Mouse (Mus musculus): Measurements from ENCODE around the gene Adamts20. TPM values are rescaled to one million over a fixed set of nuclear protein-coding genes. Genes with fewer than 3 reads are reported as not detected.

Adamts20 gene
- polyA plus RNA-seq, 1 experiment from 2014 or later = 3.9 TPM

- H3K36me3 ChIP-seq (ENCODE audit: control insufficient read depth, insufficient read depth, low read length) = no peaks in the 10 kb centered on the region
- DNase-seq (ENCODE audit: low spot score) (no peak), ATAC-seq (replicated peaks; ENCODE audit: low FRiP score, low TSS enrichment, low read depth) (no peak)
- no peaks in the 10 kb centered on the region for H3K9me3 ChIP-seq (ENCODE audit: control insufficient read depth, low read length)
- H3K27ac ChIP-seq (ENCODE audit: low read depth) = no peak overlapping the region
- H3K4me2 ChIP-seq (ENCODE audit: low read length) = no peak overlapping the region
- H3K27me3 ChIP-seq (replicated peaks; ENCODE audit: control insufficient read depth, insufficient read depth, low read length) = no peaks in the 10 kb centered on the region
- no peak overlapping the region for H3K4me3 ChIP-seq (ENCODE audit: low read depth, low read length)
- H3K9ac ChIP-seq (ENCODE audit: low read length) = no peak overlapping the region
- H3K4me1 ChIP-seq (replicated peaks; ENCODE audit: control insufficient read depth, insufficient read depth, low read length) = no peaks in the 10 kb centered on the region
- 92% methylated on average over 4 of the region's 4 CpGs for WGBS
Observed at GRCm38 (mm10) chr15:94259497-94259896, 205.7 kb downstream of the Adamts20 start.

GRCm38 (mm10) chr15:94255538-94255937 is 209.7 kb downstream of the Adamts20 start:
- Histone ChIP-seq H3K27me3 (replicated peaks; ENCODE audit: control insufficient read depth, insufficient read depth, low read length) (no peaks in the 10 kb centered on the region), H3K4me2 (ENCODE audit: low read length) (no peak overlapping the region), H3K36me3 (ENCODE audit: control insufficient read depth, insufficient read depth, low read length) (no peaks in the 10 kb centered on the region), H3K9ac (ENCODE audit: low read length) (no peak overlapping the region), H3K4me1 (replicated peaks; ENCODE audit: control insufficient read depth, insufficient read depth, low read length) (no peaks in the 10 kb centered on the region; the same call in 1 of the 2 replicates), H3K9me3 (ENCODE audit: control insufficient read depth, low read length) (no peaks in the 10 kb centered on the region), H3K4me3 (ENCODE audit: low read depth, low read length) (no peak overlapping the region), H3K27ac (ENCODE audit: low read depth) (no peak overlapping the region)
- ATAC-seq (replicated peaks; ENCODE audit: low FRiP score, low TSS enrichment, low read depth) (no peak), DNase-seq (ENCODE audit: low spot score) (no peak)
- 92% methylated on average over 5 of the region's 5 CpGs for WGBS

DNA sequence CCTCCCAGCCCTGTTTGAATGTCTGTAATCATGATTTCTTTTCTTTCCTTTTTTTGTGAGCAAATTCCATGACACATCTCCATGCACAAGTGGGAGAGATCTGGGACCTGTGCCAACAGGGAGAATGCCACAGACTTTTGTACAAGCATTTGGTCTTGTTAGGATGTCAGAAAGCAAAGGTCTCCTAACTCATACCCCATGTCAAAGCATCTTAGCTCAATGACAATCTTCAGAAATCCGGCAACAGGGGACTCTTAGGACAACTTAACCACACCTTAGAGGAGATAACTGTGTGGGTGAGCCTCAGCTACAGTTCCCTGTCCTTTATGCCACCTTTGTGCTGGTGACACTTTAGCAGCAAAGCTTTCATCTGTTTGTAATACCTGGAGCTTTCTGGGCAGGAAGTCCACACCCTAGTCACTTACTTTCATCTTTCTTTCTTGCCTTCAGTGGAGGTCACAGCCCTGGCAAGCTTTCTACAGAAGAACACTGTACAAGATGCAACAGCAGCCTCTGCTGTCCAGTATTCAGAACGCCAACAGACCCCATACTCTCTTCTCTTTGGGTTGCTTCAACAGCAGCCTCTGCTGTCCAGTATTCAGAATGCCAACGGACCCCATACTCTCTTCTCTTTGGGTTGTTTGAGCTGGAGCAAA is 210.2 kb downstream of the Adamts20 start:
- Histone ChIP-seq H3K4me3 (ENCODE audit: low read depth, low read length) (no peak overlapping the region), H3K27ac (ENCODE audit: low read depth) (no peak overlapping the region), H3K9me3 (ENCODE audit: control insufficient read depth, low read length) (no peaks in the 10 kb centered on the region), H3K36me3 (ENCODE audit: control insufficient read depth, insufficient read depth, low read length) (no peaks in the 10 kb centered on the region), H3K9ac (ENCODE audit: low read length) (no peak overlapping the region), H3K4me1 (replicated peaks; ENCODE audit: control insufficient read depth, insufficient read depth, low read length) (peaks cover under 1% of the 10 kb centered on the region; the same call in 1 of the 2 replicates), H3K27me3 (replicated peaks; ENCODE audit: control insufficient read depth, insufficient read depth, low read length) (no peaks in the 10 kb centered on the region), H3K4me2 (ENCODE audit: low read length) (no peak overlapping the region)
- ATAC-seq (replicated peaks; ENCODE audit: low FRiP score, low TSS enrichment, low read depth) (no peak), DNase-seq (ENCODE audit: low spot score) (no peak)
- 71% methylated on average over 3 of the region's 3 CpGs for WGBS

DNA sequence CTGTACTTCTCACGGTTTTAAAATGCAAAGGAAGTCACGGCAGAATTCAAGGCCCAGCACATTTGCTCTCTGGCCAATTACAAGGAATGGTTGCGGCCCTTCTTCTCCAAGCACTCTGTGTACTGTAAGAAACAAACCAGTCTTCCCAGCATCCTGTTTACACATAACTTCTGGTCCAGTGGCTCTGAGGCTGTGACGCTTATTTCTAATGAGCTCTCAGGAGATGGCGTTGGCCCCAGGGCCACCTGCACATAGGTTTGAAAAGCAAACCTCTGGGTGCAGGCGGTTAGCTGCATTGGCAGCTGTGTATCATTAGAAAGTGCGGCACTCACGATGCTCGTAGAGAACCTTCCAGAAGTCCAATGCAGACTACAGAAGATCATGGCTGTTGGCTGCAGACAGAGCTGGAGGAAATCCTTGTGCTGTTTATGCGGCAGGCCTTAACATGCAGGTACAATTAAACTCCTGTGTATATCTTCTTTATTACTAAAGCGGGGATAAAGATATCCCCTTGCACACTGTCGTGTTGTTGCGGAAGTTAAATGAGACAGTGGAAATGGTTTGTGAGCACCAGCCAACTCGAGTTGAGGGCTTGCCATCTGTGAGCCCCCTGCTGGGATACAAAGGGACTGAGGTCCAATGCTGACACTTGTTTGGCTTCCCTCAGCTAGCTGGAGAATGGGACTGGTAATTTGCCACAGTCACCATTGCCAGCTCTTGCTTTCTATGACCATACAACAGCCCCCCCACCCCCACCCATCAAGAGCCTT is 210.9 kb downstream of the Adamts20 start:
- ATAC-seq (replicated peaks; ENCODE audit: low FRiP score, low TSS enrichment, low read depth) (no peak), DNase-seq (ENCODE audit: low spot score) (no peak)
- 75% methylated on average over 14 of the region's 14 CpGs for WGBS
- Histone ChIP-seq H3K9ac (ENCODE audit: low read length) (no peak overlapping the region), H3K4me2 (ENCODE audit: low read length) (no peak overlapping the region), H3K27ac (ENCODE audit: low read depth) (no peak overlapping the region), H3K27me3 (replicated peaks; ENCODE audit: control insufficient read depth, insufficient read depth, low read length) (no peaks in the 10 kb centered on the region), H3K9me3 (ENCODE audit: control insufficient read depth, low read length) (no peaks in the 10 kb centered on the region), H3K4me3 (ENCODE audit: low read depth, low read length) (no peak overlapping the region), H3K4me1 (replicated peaks; ENCODE audit: control insufficient read depth, insufficient read depth, low read length) (peaks cover 7% of the 10 kb centered on the region), H3K36me3 (ENCODE audit: control insufficient read depth, insufficient read depth, low read length) (no peaks in the 10 kb centered on the region)

DNA sequence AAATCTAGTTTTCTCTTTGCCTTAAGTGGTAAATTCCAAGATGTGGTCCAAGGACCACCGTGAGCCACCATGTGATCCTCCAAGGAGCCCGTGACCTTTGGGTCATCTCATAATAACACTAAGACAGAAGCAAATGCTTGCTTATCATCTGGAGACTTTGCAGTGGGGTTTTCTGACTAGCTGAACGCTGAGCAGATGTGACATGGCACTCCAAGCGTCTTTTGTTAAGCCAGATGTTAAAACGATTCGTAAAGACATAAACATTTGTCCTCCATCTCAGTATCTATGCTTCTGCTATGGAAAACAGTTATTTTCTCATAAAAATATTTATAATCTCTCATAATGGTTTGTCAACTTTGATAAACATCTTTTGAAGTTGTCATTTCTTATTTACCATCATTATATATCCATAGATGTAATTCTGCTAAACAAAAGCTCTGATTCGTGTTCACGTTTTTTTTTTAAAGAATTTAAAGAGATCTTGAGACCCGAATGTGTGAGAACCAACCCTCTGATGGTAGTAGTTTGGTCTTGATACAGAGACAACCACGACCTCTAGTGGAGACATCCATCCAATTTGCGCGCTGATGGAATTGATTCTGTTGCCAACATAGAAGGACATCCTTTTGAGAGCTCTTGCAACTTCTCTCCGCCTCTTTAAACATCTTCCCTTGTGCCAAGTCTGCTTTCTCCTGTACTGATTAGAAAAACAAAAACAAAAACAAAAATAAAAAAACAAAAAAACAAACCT is 212.1 kb downstream of the Adamts20 start:
- H3K9ac ChIP-seq (ENCODE audit: low read length) = no peak overlapping the region
- no peak for DNase-seq (ENCODE audit: low spot score)
- no peaks in the 10 kb centered on the region for H3K9me3 ChIP-seq (ENCODE audit: control insufficient read depth, low read length)
- WGBS = 37% methylated on average over 13 of the region's 13 CpGs
- H3K4me1 ChIP-seq (replicated peaks; ENCODE audit: control insufficient read depth, insufficient read depth, low read length) = peaks cover 13% of the 10 kb centered on the region
- H3K4me3 ChIP-seq (ENCODE audit: low read depth, low read length) = no peak overlapping the region
- H3K36me3 ChIP-seq (ENCODE audit: control insufficient read depth, insufficient read depth, low read length) = no peaks in the 10 kb centered on the region
- no peak for ATAC-seq (replicated peaks; ENCODE audit: low FRiP score, low TSS enrichment, low read depth)
- peak overlapping the region; percentile 35 for H3K27ac ChIP-seq (ENCODE audit: low read depth)
- no peaks in the 10 kb centered on the region for H3K27me3 ChIP-seq (replicated peaks; ENCODE audit: control insufficient read depth, insufficient read depth, low read length)
- no peak overlapping the region for H3K4me2 ChIP-seq (ENCODE audit: low read length)

- no peak for DNase-seq (ENCODE audit: low spot score)
- Histone ChIP-seq H3K4me3 (ENCODE audit: low read depth, low read length) (no peak overlapping the region), H3K4me1 (replicated peaks; ENCODE audit: control insufficient read depth, insufficient read depth, low read length) (peaks cover 13% of the 10 kb centered on the region), H3K27me3 (replicated peaks; ENCODE audit: control insufficient read depth, insufficient read depth, low read length) (no peaks in the 10 kb centered on the region), H3K27ac (ENCODE audit: low read depth) (peak overlapping the region; percentile 60), H3K4me2 (ENCODE audit: low read length) (0 out of 2 replicates have a peak overlapping the region, but pooled peaks have one; percentile 18), H3K9me3 (ENCODE audit: control insufficient read depth, low read length) (no peaks in the 10 kb centered on the region), H3K36me3 (ENCODE audit: control insufficient read depth, insufficient read depth, low read length) (no peaks in the 10 kb centered on the region), H3K9ac (ENCODE audit: low read length) (no peak overlapping the region)
- ATAC-seq (replicated peaks; ENCODE audit: low FRiP score, low TSS enrichment, low read depth) = no peak
- 35% methylated on average over 8 of the region's 8 CpGs for WGBS
Observed at GRCm38 (mm10) chr15:94249766-94250165, 215.5 kb downstream of the Adamts20 start.

DNA sequence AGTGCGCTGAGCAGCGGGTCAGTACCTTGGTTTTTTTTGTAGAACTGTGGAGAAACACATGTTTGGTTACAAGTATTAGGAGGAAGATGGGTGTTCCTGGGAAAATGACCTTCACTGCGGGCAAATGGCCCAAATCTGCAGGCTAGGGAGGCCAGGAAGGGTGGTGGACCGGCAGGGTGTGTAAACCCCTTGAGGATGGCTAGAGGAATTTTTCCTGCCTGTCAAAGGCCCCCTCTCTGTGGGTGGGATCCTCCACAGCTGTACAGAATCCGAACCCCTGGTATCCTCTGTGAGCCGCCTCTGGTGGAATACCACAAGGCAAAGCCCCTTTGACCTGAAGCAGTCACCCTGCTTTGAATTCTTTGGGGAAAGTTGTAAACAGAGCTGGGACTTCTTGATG is 216.8 kb downstream of the Adamts20 start:
- no peak overlapping the region for H3K9ac ChIP-seq (ENCODE audit: low read length)
- H3K4me3 ChIP-seq (ENCODE audit: low read depth, low read length) = no peak overlapping the region
- peaks cover 13% of the 10 kb centered on the region for H3K4me1 ChIP-seq (replicated peaks; ENCODE audit: control insufficient read depth, insufficient read depth, low read length)
- H3K9me3 ChIP-seq (ENCODE audit: control insufficient read depth, low read length) = no peaks in the 10 kb centered on the region
- H3K36me3 ChIP-seq (ENCODE audit: control insufficient read depth, insufficient read depth, low read length) = no peaks in the 10 kb centered on the region
- peak overlapping the region; percentile 49; the same call in 1 of the 2 replicates for H3K27ac ChIP-seq (ENCODE audit: low read depth)
- 42% methylated on average over 6 of the region's 6 CpGs for WGBS
- DNase-seq (ENCODE audit: low spot score) (no peak), ATAC-seq (replicated peaks; ENCODE audit: low FRiP score, low TSS enrichment, low read depth) (no peak)
- H3K4me2 ChIP-seq (ENCODE audit: low read length) = no peak overlapping the region
- H3K27me3 ChIP-seq (replicated peaks; ENCODE audit: control insufficient read depth, insufficient read depth, low read length) = no peaks in the 10 kb centered on the region

DNA sequence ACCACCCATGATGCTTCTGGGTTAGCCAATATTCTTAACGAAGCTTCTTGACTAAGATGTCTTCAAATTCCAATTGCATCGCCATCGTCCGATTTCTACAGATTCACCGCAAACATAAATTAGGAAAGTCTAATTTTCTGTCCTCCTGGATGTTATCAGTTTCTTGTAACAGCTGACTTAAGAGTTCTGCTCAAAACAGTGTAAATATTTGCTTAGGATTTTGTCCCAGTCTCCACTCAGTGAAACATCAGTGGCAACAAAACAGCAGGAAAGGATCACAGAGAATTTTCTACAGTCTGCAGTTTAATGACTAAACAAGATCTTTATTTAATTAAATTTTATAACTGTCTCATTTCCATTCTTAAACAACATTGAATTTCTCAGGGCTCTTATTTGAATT is 218.5 kb downstream of the Adamts20 start:
- Histone ChIP-seq H3K27ac (ENCODE audit: low read depth) (peak overlapping the region; percentile 14; the same call in 1 of the 2 replicates), H3K4me3 (ENCODE audit: low read depth, low read length) (no peak overlapping the region), H3K9ac (ENCODE audit: low read length) (no peak overlapping the region), H3K27me3 (replicated peaks; ENCODE audit: control insufficient read depth, insufficient read depth, low read length) (no peaks in the 10 kb centered on the region), H3K9me3 (ENCODE audit: control insufficient read depth, low read length) (no peaks in the 10 kb centered on the region), H3K36me3 (ENCODE audit: control insufficient read depth, insufficient read depth, low read length) (no peaks in the 10 kb centered on the region), H3K4me2 (ENCODE audit: low read length) (no peak overlapping the region), H3K4me1 (replicated peaks; ENCODE audit: control insufficient read depth, insufficient read depth, low read length) (peaks cover 13% of the 10 kb centered on the region)
- WGBS = 58% methylated on average over 5 of the region's 5 CpGs
- DNase-seq (ENCODE audit: low spot score) (no peak), ATAC-seq (replicated peaks; ENCODE audit: low FRiP score, low TSS enrichment, low read depth) (no peak)
